Mouse (Mus musculus) heart, postnatal 10 days (tissue): ENCODE results near the gene Cyp2d40. TPM values are rescaled to one million over a fixed set of nuclear protein-coding genes. Genes with fewer than 3 reads are reported as not detected.

ENCODE experiments used
- microRNA-seq, 2 experiments: library from miRNA; unstranded; fragments of <30 nt; microRNA quantifications; one replicate each; pipeline ENCODE4 v1.2.0; 2022
- total RNA-seq, 2 experiments: library from RNA; stranded (reverse); gene quantifications; 2 replicates each; pipeline ENCODE4 v1.2.3; 2021

The Cyp2d40 gene
- total RNA-seq, 2 experiments from 2014 or later: not detected

Small RNAs within 50 kb of the gene (microRNA-seq; reads per million reads assigned to microRNA genes)
- gene Gm27618: 0 reads per million in 2 experiments

Other genes starting within 250 kb of the Cyp2d40 start
- not detected for gene Cyp2d12, start 209.1 kb downstream of the Cyp2d40 start, total RNA-seq
- gene Cyp2d34, start 143.2 kb downstream of the Cyp2d40 start, total RNA-seq: not detected
- not detected for gene Cyp2d26, start 30.1 kb upstream of the Cyp2d40 start, total RNA-seq
- 10 to 100 TPM; 60.7 to 67.9 TPM for gene Tcf20, start 223.7 kb upstream of the Cyp2d40 start, total RNA-seq